ENCODE assay signal across 27 mouse cellular contexts in the genomic region with DNA sequence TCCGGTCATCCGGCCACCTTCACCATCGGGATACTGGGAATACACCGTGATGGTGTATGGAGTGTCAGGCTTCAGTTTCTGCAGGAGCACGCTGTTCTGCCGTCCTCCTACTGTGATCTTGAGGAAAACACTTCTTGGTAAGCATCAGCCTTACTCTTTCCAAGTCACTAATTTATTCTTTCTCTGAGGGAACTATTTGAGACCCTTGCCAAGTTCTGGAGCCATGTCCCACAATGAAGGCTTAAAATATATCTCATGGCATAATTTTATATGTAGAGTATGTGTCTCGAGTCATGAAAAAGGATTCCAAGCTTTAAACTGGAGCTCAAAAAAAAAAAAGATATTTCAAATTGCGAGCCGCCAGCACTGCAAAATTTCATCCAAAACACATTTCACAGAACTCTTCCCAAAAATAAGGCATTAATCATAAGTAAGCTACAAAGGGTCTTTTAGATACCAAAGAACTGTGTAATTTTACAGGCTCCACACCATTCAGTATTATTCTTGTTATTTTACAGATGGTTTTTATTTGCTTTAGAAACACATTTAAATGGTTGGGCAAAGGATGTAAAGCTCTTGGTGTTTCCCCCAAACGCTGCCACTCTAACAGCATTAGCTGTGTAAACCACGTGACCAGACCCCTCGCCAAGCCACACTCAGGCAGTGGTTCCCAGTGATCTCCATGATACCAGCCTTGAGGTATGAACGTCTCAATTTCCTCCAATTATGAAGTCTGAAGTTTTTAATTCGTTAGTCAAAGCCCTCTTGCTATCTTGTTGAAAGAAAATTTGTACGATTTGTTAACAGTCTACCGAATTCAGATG.
DNase-seq lines count a peak whose midpoint lies in the region; ATAC-seq and TF ChIP-seq lines count a peak whose summit lies in the region.
"Had no signal": no experiment of that assay in that cellular context is flagged by ENCODE, and none has a peak within 500 bp of the region (broad histone marks: within the 10 kb centered on the region; RNA-seq: fewer than 3 reads in every experiment).

No protein-coding gene starts in this region.

- no peak overlapping the region for H3K27ac ChIP-seq in forebrain, embryonic 16.5 days (ENCODE audit: low read length)
- no peak overlapping the region for H3K27ac ChIP-seq in forebrain, embryonic 15.5 days (replicated peaks)
- H3K27ac ChIP-seq in left cerebral cortex, adult 2 months: no peak overlapping the region
- no peak overlapping the region for H3K27ac ChIP-seq in layer of hippocampus, adult 2 months
- H3K27ac ChIP-seq: embryonic facial prominence, embryonic 12.5 days; forebrain, embryonic 10.5 days; heart, adult 2 months; heart, embryonic 15.5 days; hindbrain, embryonic 14.5 days; liver, embryonic 13.5 days; midbrain, embryonic 12.5 days; neural tube, embryonic 15.5 days; stomach, postnatal 0 days had no signal

- H3K4me2 ChIP-seq in forebrain, embryonic 16.5 days (ENCODE audit: low read length): no peak overlapping the region
- no peak overlapping the region for H3K4me2 ChIP-seq in forebrain, embryonic 15.5 days (replicated peaks)
- H3K4me2 ChIP-seq: embryonic facial prominence, embryonic 12.5 days; heart, embryonic 15.5 days; hindbrain, embryonic 14.5 days; liver, embryonic 13.5 days; midbrain, embryonic 12.5 days; neural tube, embryonic 15.5 days had no signal

- no peaks in the 10 kb centered on the region for H3K27me3 ChIP-seq in forebrain, embryonic 16.5 days (replicated peaks; ENCODE audit: control insufficient read depth, insufficient read depth, low read length)
- H3K27me3 ChIP-seq in forebrain, embryonic 15.5 days: no peaks in the 10 kb centered on the region
- H3K27me3 ChIP-seq: embryonic facial prominence, embryonic 12.5 days; heart, embryonic 15.5 days; liver, embryonic 13.5 days; midbrain, embryonic 12.5 days; neural tube, embryonic 15.5 days; Patski had no signal

- intact Hi-C loops in left cerebral cortex, adult 2 months (cut with DNase I): no loop called here
- intact Hi-C loops in left cerebral cortex, postnatal 4 days (cut with DNase I): no loop called here

- H3K4me1 ChIP-seq in forebrain, embryonic 16.5 days (replicated peaks; ENCODE audit: control insufficient read depth, insufficient read depth, low read length): no peaks in the 10 kb centered on the region
- H3K4me1 ChIP-seq in forebrain, embryonic 15.5 days: no peaks in the 10 kb centered on the region
- H3K4me1 ChIP-seq: embryonic facial prominence, embryonic 12.5 days; forebrain, embryonic 10.5 days; liver, embryonic 13.5 days; midbrain, embryonic 12.5 days; neural tube, embryonic 15.5 days had no signal

- no peaks in the 10 kb centered on the region for H3K9me3 ChIP-seq in forebrain, embryonic 16.5 days (ENCODE audit: control insufficient read depth, low read length)
- no peaks in the 10 kb centered on the region for H3K9me3 ChIP-seq in forebrain, embryonic 15.5 days
- H3K9me3 ChIP-seq: embryonic facial prominence, embryonic 12.5 days; forebrain, embryonic 10.5 days; heart, embryonic 15.5 days; liver, embryonic 13.5 days; midbrain, embryonic 12.5 days; neural tube, embryonic 15.5 days had no signal

- H3K36me3 ChIP-seq in forebrain, embryonic 16.5 days (ENCODE audit: control insufficient read depth, insufficient read depth): no peaks in the 10 kb centered on the region
- H3K36me3 ChIP-seq in forebrain, embryonic 15.5 days: no peaks in the 10 kb centered on the region
- H3K36me3 ChIP-seq: forebrain, embryonic 10.5 days; heart, embryonic 15.5 days; liver, embryonic 13.5 days; midbrain, embryonic 12.5 days; neural tube, embryonic 15.5 days had no signal

- no peak overlapping the region for H3K4me3 ChIP-seq in forebrain, embryonic 16.5 days (replicated peaks; ENCODE audit: low read length)
- no peak overlapping the region for H3K4me3 ChIP-seq in forebrain, embryonic 15.5 days
- peak overlapping the region; percentile 11; the same call in 1 of the 2 replicates for H3K4me3 ChIP-seq in left cerebral cortex, adult 2 months
- no peak overlapping the region for H3K4me3 ChIP-seq in layer of hippocampus, adult 2 months
- H3K4me3 ChIP-seq: embryonic facial prominence, embryonic 12.5 days; forebrain, embryonic 10.5 days; heart, adult 2 months; heart, embryonic 15.5 days; liver, embryonic 13.5 days; midbrain, embryonic 12.5 days; neural tube, embryonic 15.5 days had no signal

- WGBS in forebrain, embryonic 16.5 days: 76% methylated on average over 16 of the region's 16 CpGs
- WGBS in forebrain, embryonic 15.5 days: 79% methylated on average over 16 of the region's 16 CpGs

- TF ChIP-seq CTCF in left cerebral cortex, adult 2 months (IDR thresholded peaks at IDR 0.05): no peak
- no peak for TF ChIP-seq CTCF in layer of hippocampus, adult 2 months (conservative IDR thresholded peaks at IDR 0.05)

- DNase-seq in left cerebral cortex, adult 2 months (ENCODE audit: extremely low spot score in 1 of 2, low spot score in 2 of 2): no peak
- DNase-seq in left cerebral cortex, postnatal 4 days: no peak
- DNase-seq in brain, adult 2 months (ENCODE audit: low read depth, low spot score): peak; percentile 38
- DNase-seq in fibroblast of lung, adult 2 months (ENCODE audit: low read depth): peak; percentile 39
- DNase-seq in layer of hippocampus, adult 2 months (ENCODE audit: low spot score in 2 of 2): no peak
- DNase-seq in embryo, embryonic 10 days (ENCODE audit: low spot score): no peak
- DNase-seq: cerebellum, adult 8-10 months; gastrocnemius, postnatal 25 days; heart, adult 2 months; heart, postnatal 36 days; kidney, adult 18-20 months; kidney, postnatal 14 days; layer of hippocampus, postnatal 36 days; liver, embryonic 13.5 days; lung, adult 2 months had no signal

- no peak overlapping the region for H3K9ac ChIP-seq in forebrain, embryonic 16.5 days (replicated peaks; ENCODE audit: low read depth, low read length)
- no peak overlapping the region for H3K9ac ChIP-seq in forebrain, embryonic 15.5 days (replicated peaks)
- H3K9ac ChIP-seq: embryonic facial prominence, embryonic 12.5 days; heart, embryonic 15.5 days; hindbrain, embryonic 14.5 days; liver, embryonic 13.5 days; midbrain, embryonic 12.5 days; neural tube, embryonic 15.5 days had no signal

- ATAC-seq in forebrain, embryonic 16.5 days: peak; percentile 68
- no peak; the same call in 1 of the 2 replicates for ATAC-seq in forebrain, embryonic 15.5 days (replicated peaks)
- ATAC-seq: CD4-positive, CD25-positive, alpha-beta regulatory T cell, adult 4 months; inflammation-experienced regulatory T-cells, adult 6 months; Patski had no signal

Comparison
In these comparisons a context has a peak if more than half of its experiments do, and no peak if none do; other contexts are left out.
1. DNase-seq: peak in brain, adult 2 months (single experiment) and fibroblast of lung, adult 2 months (single experiment); none in left cerebral cortex, adult 2 months (0 of 2), left cerebral cortex, postnatal 4 days (single experiment), layer of hippocampus, adult 2 months (0 of 2) and embryo, embryonic 10 days (single experiment).